Mouse (Mus musculus) left cerebral cortex, adult 9 months (tissue): ENCODE results near the gene Kif16b.

Experiments
- DNase-seq, 2 experiments: peaks; one replicate each; pipeline ENCODE4 v3.0.0; 2022; ENCODE audit warnings: low spot score in 2 of 2

The Kif16b gene

GRCm38 (mm10) chr2:142900862-142901805 lies at the start of gene Kif16b:
TSS of gene Kif16b (minus strand) at chr2:142901531.
- DNase-seq = peak; percentile 68 to 91

GRCm38 (mm10) chr2:142940899-142941642 lies 39.7 kb upstream of the Kif16b start:
- no peak for DNase-seq

GRCm38 (mm10) chr2:142930445-142930844 lies 29.1 kb upstream of the Kif16b start:
- no peak for DNase-seq

- DNase-seq = no peak
These were observed 28.1 kb upstream of the Kif16b start for GRCm38 (mm10) chr2:142929226-142930112.

- no peak for DNase-seq
These were observed 9.6 kb upstream of the Kif16b start for GRCm38 (mm10) chr2:142910808-142911388.

- no peak for DNase-seq
These were observed 7.9 kb upstream of the Kif16b start for GRCm38 (mm10) chr2:142909213-142909612.

- DNase-seq = no peak
These were observed 5.7 kb upstream of the Kif16b start for GRCm38 (mm10) chr2:142907056-142907455.

- DNase-seq = peak; percentile 89 to 96
These were observed 1.9 kb upstream of the Kif16b start for GRCm38 (mm10) chr2:142902905-142903895.

GRCm38 (mm10) chr2:142900120-142900861 lies 1.0 kb downstream of the Kif16b start:
- no peak for DNase-seq

- DNase-seq = no peak
These were observed 7.6 kb downstream of the Kif16b start for GRCm38 (mm10) chr2:142893780-142894179.

- DNase-seq = no peak
These were observed 10.0 kb downstream of the Kif16b start for GRCm38 (mm10) chr2:142891283-142891682.

GRCm38 (mm10) chr2:142884456-142884855 lies 16.9 kb downstream of the Kif16b start:
- no peak for DNase-seq

GRCm38 (mm10) chr2:142883625-142883994 lies 17.7 kb downstream of the Kif16b start:
- DNase-seq = no peak

- peak in 1 of 2 experiments; percentile 46 for DNase-seq
These were observed 18.3 kb downstream of the Kif16b start for GRCm38 (mm10) chr2:142882871-142883624.

- no peak for DNase-seq
These were observed 18.9 kb downstream of the Kif16b start for GRCm38 (mm10) chr2:142882466-142882865.

- no peak for DNase-seq
These were observed 20.2 kb downstream of the Kif16b start for GRCm38 (mm10) chr2:142881177-142881576.

GRCm38 (mm10) chr2:142879257-142879818 lies 22.0 kb downstream of the Kif16b start:
- DNase-seq = no peak

GRCm38 (mm10) chr2:142876636-142877035 lies 24.7 kb downstream of the Kif16b start:
- DNase-seq = no peak
